Mouse (Mus musculus) lung, postnatal 0 days (tissue): ENCODE results near the gene Rras2. TPM values are rescaled to one million over a fixed set of nuclear protein-coding genes. Genes with fewer than 3 reads are reported as not detected.

Source experiments
- ATAC-seq: fragments of 200-750 bp; cut with Nextera tagmentation; 2 replicates; pipeline ENCODE4 v1.8.0; 2017; ENCODE audit warnings: moderate library complexity
- DNase-seq: peaks from one replicate; pipeline ENCODE4 v3.0.0-alpha.2; 2016; ENCODE audit warnings: low spot score
- H3K27ac ChIP-seq: fragments of 300-500 bp; sonication (generic); 2 replicates; pipeline ENCODE4 v1.5.1; 2014; ENCODE audit warnings: antibody characterized with exemption, mild to moderate bottlenecking, low read length, mixed read lengths
- H3K27me3 ChIP-seq: fragments of 300-500 bp; sonication (generic); replicated peaks from 2 replicates; pipeline ENCODE4 v1.6.1; 2014; ENCODE audit warnings: low read length, mixed read lengths; ENCODE audit not compliant: insufficient read depth
- H3K36me3 ChIP-seq: fragments of 300-500 bp; sonication (generic); 2 replicates; pipeline ENCODE4 v1.6.1; 2014; ENCODE audit warnings: low read length, mixed read lengths; ENCODE audit not compliant: insufficient read depth
- H3K4me1 ChIP-seq: fragments of 300-500 bp; sonication (generic); 2 replicates; pipeline ENCODE4 v1.6.1; 2014; ENCODE audit warnings: antibody characterized with exemption, low read depth, low read length, mixed read lengths; ENCODE audit not compliant: insufficient read depth
- H3K4me2 ChIP-seq: fragments of 300-500 bp; sonication (generic); replicated peaks from 2 replicates; pipeline ENCODE4 v1.6.1; 2014; ENCODE audit warnings: low read depth, mild to moderate bottlenecking, low read length, moderate library complexity, mixed read lengths
- H3K4me3 ChIP-seq: fragments of 300-500 bp; sonication (generic); 2 replicates; pipeline ENCODE4 v1.5.1; 2014; ENCODE audit warnings: low read depth, low read length
- H3K9ac ChIP-seq: fragments of 300-500 bp; sonication (generic); replicated peaks from 2 replicates; pipeline ENCODE4 v1.6.1; 2014; ENCODE audit warnings: low read depth, mild to moderate bottlenecking
- H3K9me3 ChIP-seq: fragments of 300-500 bp; sonication (generic); 2 replicates; pipeline ENCODE4 v1.6.1; 2016; ENCODE audit warnings: low read length, mixed read lengths
- CTCF ChIP-seq: IDR thresholded peaks from 2 replicates; pipeline ENCODE4 v1.5.1; 2016; ENCODE audit warnings: antibody characterized with exemption, mild to moderate bottlenecking
- EP300 ChIP-seq: IDR thresholded peaks from 2 replicates; pipeline ENCODE4 v1.6.1; 2016; ENCODE audit warnings: antibody characterized with exemption, mild to moderate bottlenecking, control low read depth
- WGBS: fragments of 180-500 bp; shearing (Covaris S2); extraction: QIAGEN DNeasy Blood & Tissue Kit; methylation state at CpG from one replicate; pipeline ENCODE4 v1.1.7; 2014; 5-methylcytosine and 5-hydroxymethylcytosine counted together
- polyA plus RNA-seq: library from polyadenylated mRNA; unstranded; fragments of >200 nt; fragmentation: Nextera tagmentation; extraction: Ambion mirVana; gene quantifications from 2 replicates; pipeline ENCODE4 v1.2.1, GENCODE M21; 2015

Rras2 gene
- polyA plus RNA-seq, 1 experiment from 2014 or later, result 83.6 TPM

DNA sequence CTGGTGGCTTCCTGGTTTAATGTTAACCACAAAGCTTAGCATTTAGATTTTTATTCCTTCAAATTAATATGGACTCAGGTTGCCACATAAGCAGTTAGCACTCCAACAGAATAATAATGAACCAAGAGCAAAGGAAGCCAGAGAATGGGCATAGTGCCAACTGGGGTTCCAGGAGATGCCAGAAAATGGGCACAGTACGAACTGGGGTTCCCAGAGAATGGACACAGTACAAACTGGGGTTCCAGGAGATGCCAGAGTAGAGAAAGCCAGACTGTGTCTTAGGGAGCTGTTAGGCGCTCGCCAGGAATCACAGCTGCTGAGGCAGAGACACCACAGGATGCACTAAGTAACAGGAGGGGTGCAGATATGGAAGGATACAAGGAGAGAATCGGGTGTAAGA lies 80.3 kb downstream of the Rras2 start:
- Histone ChIP-seq H3K9ac (no peak overlapping the region), H3K4me2 (no peak overlapping the region), H3K36me3 (no peaks in the 10 kb centered on the region), H3K27me3 (no peaks in the 10 kb centered on the region), H3K4me3 (no peak overlapping the region), H3K9me3 (no peaks in the 10 kb centered on the region), H3K4me1 (no peaks in the 10 kb centered on the region), H3K27ac (no peak overlapping the region)
- no peak for TF ChIP-seq CTCF
- TF ChIP-seq EP300, result no peak
- ATAC-seq, result no peak; the same call in 1 of the 2 replicates
- WGBS, result 73% methylated on average over 4 of the region's 4 CpGs
- DNase-seq, result no peak

DNA sequence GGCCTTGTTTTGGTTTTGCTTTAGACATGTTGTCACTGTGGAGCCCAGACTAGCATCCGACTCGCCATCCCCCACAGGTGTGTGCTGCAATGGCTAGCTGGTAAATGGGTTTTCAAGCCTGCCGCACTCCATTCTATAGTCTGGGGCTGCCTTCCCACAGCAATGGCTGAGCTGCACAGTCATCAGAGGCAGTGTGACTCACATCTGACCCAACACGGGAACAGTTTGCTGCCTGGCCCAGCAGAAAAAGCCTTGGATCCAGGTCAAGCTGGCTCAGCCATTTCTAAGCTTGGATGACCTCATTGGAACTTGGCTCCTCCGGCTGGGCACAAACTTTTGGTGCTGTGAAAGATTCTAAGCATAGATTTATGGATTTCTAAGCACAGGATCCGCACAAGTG lies 88.0 kb downstream of the Rras2 start:
- Histone ChIP-seq H3K27ac (no peak overlapping the region), H3K4me3 (no peak overlapping the region), H3K4me1 (no peaks in the 10 kb centered on the region), H3K9me3 (no peaks in the 10 kb centered on the region), H3K27me3 (no peaks in the 10 kb centered on the region), H3K36me3 (no peaks in the 10 kb centered on the region), H3K4me2 (no peak overlapping the region), H3K9ac (no peak overlapping the region)
- WGBS, result 62% methylated on average over 6 of the region's 6 CpGs
- TF ChIP-seq CTCF (no peak), EP300 (no peak)
- DNase-seq (peak; percentile 61), ATAC-seq (peak; percentile 69)

DNA sequence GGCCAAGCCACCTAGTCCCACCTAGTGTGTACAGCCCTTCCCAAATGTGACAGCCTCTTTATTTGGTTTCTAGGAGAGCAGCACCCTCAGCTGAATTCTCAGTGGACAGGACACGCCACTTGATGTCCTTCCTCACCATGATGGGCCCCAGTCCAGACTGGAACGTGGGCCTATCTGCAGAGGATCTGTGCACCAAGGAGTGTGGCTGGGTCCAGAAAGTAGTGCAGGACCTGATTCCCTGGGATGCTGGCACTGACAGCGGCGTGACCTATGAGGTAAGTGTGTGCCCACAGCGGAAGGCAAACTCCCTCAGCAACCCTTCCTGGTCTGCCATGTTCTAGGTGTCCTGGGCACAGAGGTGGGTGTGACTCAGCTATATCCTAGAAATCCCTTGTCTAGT lies 88.8 kb downstream of the Rras2 start:
- H3K27ac ChIP-seq, result no peak overlapping the region
- DNase-seq (no peak), ATAC-seq (no peak)
- no peaks in the 10 kb centered on the region for H3K36me3 ChIP-seq
- TF ChIP-seq CTCF (no peak), EP300 (no peak)
- no peak overlapping the region for H3K4me3 ChIP-seq
- no peak overlapping the region for H3K4me2 ChIP-seq
- H3K27me3 ChIP-seq, result no peaks in the 10 kb centered on the region
- 80% methylated on average over 5 of the region's 5 CpGs for WGBS
- H3K9ac ChIP-seq, result no peak overlapping the region
- H3K4me1 ChIP-seq, result no peaks in the 10 kb centered on the region
- H3K9me3 ChIP-seq, result no peaks in the 10 kb centered on the region

DNA sequence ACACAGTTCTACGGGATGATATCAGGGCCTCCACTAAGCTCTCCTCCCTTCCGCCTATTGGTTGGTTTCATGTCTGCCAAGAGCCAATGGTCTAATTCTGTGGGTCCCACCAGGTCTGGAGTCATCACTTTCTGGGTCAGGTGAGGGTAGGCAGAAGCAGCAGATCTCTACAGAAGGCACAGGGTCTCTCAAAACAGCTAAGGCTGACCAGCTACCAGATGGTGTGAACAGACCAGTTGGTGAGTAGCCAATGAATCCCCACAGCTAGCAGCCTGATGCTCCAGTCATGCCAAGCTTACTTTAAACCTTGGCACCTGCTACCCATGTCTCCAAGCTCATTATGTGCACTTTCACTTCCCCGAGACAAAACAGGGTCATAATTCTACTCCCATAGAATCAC lies 90.2 kb downstream of the Rras2 start:
- Histone ChIP-seq H3K4me1 (no peaks in the 10 kb centered on the region), H3K4me2 (no peak overlapping the region), H3K4me3 (no peak overlapping the region), H3K9ac (no peak overlapping the region), H3K9me3 (no peaks in the 10 kb centered on the region), H3K27me3 (no peaks in the 10 kb centered on the region), H3K27ac (no peak overlapping the region), H3K36me3 (no peaks in the 10 kb centered on the region)
- ATAC-seq (no peak), DNase-seq (no peak)
- 74% methylated on average over 3 of the region's 3 CpGs for WGBS
- TF ChIP-seq CTCF (no peak), EP300 (no peak)

DNA sequence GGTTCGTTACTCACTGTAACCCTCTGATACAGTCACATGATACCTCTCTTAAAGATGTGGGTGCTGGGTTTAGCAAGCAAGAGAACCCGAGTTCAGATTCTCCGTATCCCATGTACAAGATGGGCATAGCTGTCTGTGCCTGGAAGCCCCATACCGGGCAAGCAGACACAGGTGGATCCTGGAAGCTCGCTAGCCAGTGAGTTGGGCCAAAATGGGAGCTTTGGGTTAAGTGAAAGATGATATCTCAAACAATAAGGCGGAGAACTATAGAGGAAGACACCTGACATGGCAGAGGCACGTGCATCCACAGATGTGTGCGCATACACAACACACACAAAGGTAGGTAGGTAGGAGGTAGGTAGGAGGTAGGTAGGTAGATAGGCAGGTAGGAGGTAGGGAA lies 90.7 kb downstream of the Rras2 start:
- H3K4me2 ChIP-seq, result no peak overlapping the region
- 86% methylated on average over 8 of the region's 8 CpGs for WGBS
- ATAC-seq (no peak), DNase-seq (no peak)
- H3K36me3 ChIP-seq, result no peaks in the 10 kb centered on the region
- H3K27me3 ChIP-seq, result no peaks in the 10 kb centered on the region
- no peak for TF ChIP-seq EP300
- no peak for TF ChIP-seq CTCF
- H3K9me3 ChIP-seq, result no peaks in the 10 kb centered on the region
- H3K9ac ChIP-seq, result no peak overlapping the region
- no peak overlapping the region for H3K27ac ChIP-seq
- no peaks in the 10 kb centered on the region for H3K4me1 ChIP-seq
- H3K4me3 ChIP-seq, result no peak overlapping the region

DNA sequence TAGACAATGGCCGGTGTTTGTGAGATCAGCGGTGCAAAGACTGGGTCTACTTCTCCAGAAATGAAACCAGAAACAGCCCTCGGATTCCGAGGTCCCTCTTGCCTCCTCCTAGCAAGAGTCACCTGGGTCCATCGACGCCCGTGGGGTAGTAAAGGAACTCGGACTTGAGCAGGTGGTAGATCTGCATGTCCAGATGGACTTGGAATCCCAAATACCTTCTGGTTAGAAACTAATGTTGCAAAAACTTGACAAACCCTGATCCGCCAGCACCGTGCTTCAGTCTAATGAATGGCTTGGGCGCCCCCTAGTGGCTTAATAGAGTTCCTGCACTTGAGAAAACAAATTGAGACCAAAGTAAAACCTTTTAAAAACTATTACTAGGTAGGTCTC lies 96.9 kb downstream of the Rras2 start:
- H3K36me3 ChIP-seq, result no peaks in the 10 kb centered on the region
- H3K27me3 ChIP-seq, result no peaks in the 10 kb centered on the region
- no peaks in the 10 kb centered on the region for H3K9me3 ChIP-seq
- H3K4me1 ChIP-seq, result no peaks in the 10 kb centered on the region
- H3K27ac ChIP-seq, result no peak overlapping the region
- no peak overlapping the region for H3K9ac ChIP-seq
- TF ChIP-seq EP300 (0 out of 2 replicates have a peak, but pooled peaks have one; percentile 17), CTCF (peak; percentile 89)
- under 1% methylated on average over 11 of the region's 11 CpGs for WGBS
- peak; percentile 85 for DNase-seq
- H3K4me2 ChIP-seq, result peak overlapping the region; percentile 53
- peak overlapping the region; percentile 41 for H3K4me3 ChIP-seq
- ATAC-seq, result peak; percentile 50

DNA sequence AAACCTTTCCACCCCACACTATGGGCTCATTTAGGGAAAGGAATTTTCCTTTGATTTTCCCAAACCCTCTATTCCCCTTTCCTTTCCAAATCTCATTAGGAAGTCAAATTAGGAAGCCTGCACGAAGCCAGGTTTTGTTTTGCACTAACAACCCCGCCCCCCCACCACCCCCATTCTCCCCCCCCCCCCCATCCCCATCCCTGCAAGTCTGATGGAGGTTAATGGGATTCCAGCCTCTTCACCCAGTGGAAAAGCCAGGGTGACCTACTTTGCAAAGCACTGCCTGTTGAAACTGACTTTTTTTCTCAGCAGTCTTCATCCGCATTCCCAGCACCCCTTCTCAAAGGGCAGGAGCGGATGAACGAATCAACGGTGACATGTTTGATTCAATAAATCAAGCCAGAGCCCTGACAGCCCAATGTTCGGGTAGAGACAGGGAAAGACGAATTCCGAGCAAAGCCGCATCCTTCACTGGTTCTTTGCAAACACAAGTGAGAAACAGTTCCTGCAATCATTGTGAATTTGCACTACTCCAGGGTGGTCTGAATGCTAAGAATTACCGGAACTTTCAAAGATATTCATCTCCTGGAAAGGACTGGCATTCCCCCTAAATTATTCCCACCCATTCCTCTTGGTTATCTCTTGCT lies 97.4 kb downstream of the Rras2 start:
- H3K9me3 ChIP-seq, result no peaks in the 10 kb centered on the region
- H3K27me3 ChIP-seq, result no peaks in the 10 kb centered on the region
- ATAC-seq (no peak; the same call in 1 of the 2 replicates), DNase-seq (no peak)
- 8% methylated on average over 11 of the region's 11 CpGs for WGBS
- no peaks in the 10 kb centered on the region for H3K4me1 ChIP-seq
- H3K36me3 ChIP-seq, result no peaks in the 10 kb centered on the region
- no peak overlapping the region for H3K9ac ChIP-seq
- TF ChIP-seq EP300, result no peak
- no peak for TF ChIP-seq CTCF
- H3K27ac ChIP-seq, result no peak overlapping the region
- H3K4me2 ChIP-seq, result peak overlapping the region; percentile 53
- H3K4me3 ChIP-seq, result peak overlapping the region; percentile 41
